Mouse (Mus musculus) limb, embryonic 11.5 days (tissue): ENCODE results near the gene Ptpn6. TPM values are rescaled to one million over a fixed set of nuclear protein-coding genes. Genes with fewer than 3 reads are reported as not detected.

Experiments used
- ATAC-seq: fragments of 200-750 bp; cut with Nextera tagmentation; 2 replicates; pipeline ENCODE4 v1.8.0; 2017; ENCODE audit warnings: low read depth; ENCODE audit not compliant: insufficient number of reproducible peaks, low FRiP score, low TSS enrichment
- DNase-seq: peaks from one replicate; pipeline ENCODE4 v3.0.0-alpha.2; 2015; ENCODE audit warnings: low spot score
- H3K27ac ChIP-seq: fragments of 300-500 bp; sonication (generic); replicated peaks from 2 replicates; pipeline ENCODE4 v1.5.1; 2014; ENCODE audit warnings: low read depth, mild to moderate bottlenecking, low read length
- H3K27me3 ChIP-seq: fragments of 300-500 bp; sonication (generic); 2 replicates; pipeline ENCODE4 v1.6.1; 2014; ENCODE audit warnings: mild to moderate bottlenecking, low read length, mixed read lengths; ENCODE audit not compliant: control insufficient read depth, insufficient read depth
- H3K36me3 ChIP-seq: fragments of 300-500 bp; sonication (generic); 2 replicates; pipeline ENCODE4 v1.6.1; 2014; ENCODE audit warnings: mild to moderate bottlenecking, low read length, moderate library complexity, mixed read lengths; ENCODE audit not compliant: control insufficient read depth, insufficient read depth
- H3K4me1 ChIP-seq: fragments of 300-500 bp; sonication (generic); 2 replicates; pipeline ENCODE4 v1.6.1; 2014; ENCODE audit warnings: low read length, mixed read lengths; ENCODE audit not compliant: control insufficient read depth, insufficient read depth
- H3K4me2 ChIP-seq: fragments of 300-500 bp; sonication (generic); 2 replicates; pipeline ENCODE4 v1.6.1; 2014; ENCODE audit warnings: low read depth, mild to moderate bottlenecking, moderate library complexity; ENCODE audit not compliant: severe bottlenecking
- H3K4me3 ChIP-seq: fragments of 300-500 bp; sonication (generic); 2 replicates; pipeline ENCODE4 v1.5.1; 2014; ENCODE audit warnings: low read depth, low read length
- H3K9ac ChIP-seq: fragments of 300-500 bp; sonication (generic); 2 replicates; pipeline ENCODE4 v1.6.1; 2014; ENCODE audit warnings: mild to moderate bottlenecking, low read length
- H3K9me3 ChIP-seq: fragments of 300-500 bp; sonication (generic); 2 replicates; pipeline ENCODE4 v1.6.1; 2016; ENCODE audit warnings: low read length; ENCODE audit not compliant: control insufficient read depth
- WGBS: fragments of 180-500 bp; shearing (Covaris S2); extraction: QIAGEN DNeasy Blood & Tissue Kit; methylation state at CpG from one replicate; pipeline ENCODE4 v1.1.7; 2014; 5-methylcytosine and 5-hydroxymethylcytosine counted together
- microRNA counts: library from miRNA; unstranded; fragments of <30 nt; microRNA quantifications from one replicate; lab custom pipeline; 2016
- microRNA-seq: library from miRNA; unstranded; fragments of <30 nt; microRNA quantifications from one replicate; pipeline ENCODE4, GENCODE M21; 2016
- polyA plus RNA-seq: library from polyadenylated mRNA; unstranded; fragments of >200 nt; fragmentation: Nextera tagmentation; extraction: Ambion mirVana; gene quantifications from 2 replicates; pipeline ENCODE4 v1.2.1, GENCODE M21; 2014

Ptpn6 gene
- polyA plus RNA-seq, 1 experiment from 2014 or later = 7.8 TPM

DNA sequence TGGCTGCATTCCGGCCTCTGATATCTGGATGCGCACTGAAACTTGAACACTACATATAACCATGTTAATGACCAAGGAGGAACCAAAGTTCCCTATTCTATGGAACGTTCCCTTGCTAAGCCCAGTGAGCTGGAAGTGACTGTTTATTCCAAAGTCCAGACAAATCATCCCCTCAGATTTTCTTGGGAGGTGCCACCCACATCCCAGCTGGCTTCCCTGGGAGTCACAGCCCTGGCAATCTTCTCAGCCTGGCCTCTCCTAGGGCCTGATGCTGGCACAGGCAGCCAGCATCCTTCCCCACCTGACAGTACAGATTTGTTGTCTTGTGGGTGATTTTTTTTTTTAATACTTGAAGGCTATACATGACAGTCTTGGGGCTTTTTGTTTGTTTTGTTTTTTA lies 59.0 kb downstream of the Ptpn6 start:
- WGBS = 95% methylated on average over 3 of the region's 3 CpGs
- Histone ChIP-seq H3K9me3 (no peaks in the 10 kb centered on the region), H3K27ac (no peak overlapping the region), H3K36me3 (no peaks in the 10 kb centered on the region), H3K4me2 (no peak overlapping the region), H3K4me1 (no peaks in the 10 kb centered on the region), H3K27me3 (no peaks in the 10 kb centered on the region), H3K9ac (no peak overlapping the region), H3K4me3 (no peak overlapping the region)
- ATAC-seq (no peak), DNase-seq (no peak)

DNA sequence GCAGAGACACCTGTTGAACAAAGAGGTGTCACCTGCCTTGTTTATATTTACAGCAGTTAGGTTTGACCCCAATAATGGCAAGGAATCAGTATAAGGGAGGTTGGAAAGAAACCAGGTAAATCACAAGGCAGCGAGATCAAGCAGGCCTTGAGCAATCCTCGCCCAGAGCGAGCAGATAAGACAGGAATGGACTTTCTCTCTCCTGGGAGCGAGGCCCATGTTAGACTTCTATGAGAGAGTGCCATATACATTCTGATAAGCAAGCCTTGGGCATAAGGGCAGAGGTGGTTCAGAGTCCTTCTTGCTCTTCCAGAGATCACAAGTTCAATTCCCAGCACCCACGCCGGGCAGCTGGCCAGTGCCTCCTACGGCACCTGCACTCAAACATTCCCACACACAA lies 59.7 kb downstream of the Ptpn6 start:
- no peak overlapping the region for H3K4me2 ChIP-seq
- no peak for ATAC-seq

DNA sequence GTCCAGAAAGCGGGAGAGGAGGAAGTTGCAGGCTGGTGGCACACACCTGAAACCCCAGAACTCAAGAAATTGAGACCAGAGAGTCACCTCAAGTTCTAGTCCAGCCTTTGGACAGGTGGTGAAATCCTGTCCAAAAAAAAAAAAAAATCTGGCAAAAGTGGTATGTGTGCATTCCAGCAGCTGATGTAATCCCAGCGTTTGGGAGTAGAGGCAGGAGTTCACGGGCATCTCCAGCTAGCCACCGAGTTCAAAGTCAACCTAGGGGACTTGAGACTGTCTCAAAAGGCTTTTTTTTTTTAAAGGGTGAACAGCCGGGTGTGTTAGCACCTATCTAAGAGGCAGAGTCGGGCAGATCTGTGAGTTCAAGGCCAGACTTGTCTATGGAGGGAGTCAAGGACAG lies 62.3 kb downstream of the Ptpn6 start:
- H3K9ac ChIP-seq = no peak overlapping the region
- no peak overlapping the region for H3K4me3 ChIP-seq
- no peak overlapping the region for H3K4me2 ChIP-seq
- no peak overlapping the region for H3K27ac ChIP-seq
- no peaks in the 10 kb centered on the region for H3K36me3 ChIP-seq
- no peaks in the 10 kb centered on the region for H3K27me3 ChIP-seq
- DNase-seq (no peak), ATAC-seq (no peak)
- 85% methylated on average over 6 of the region's 6 CpGs for WGBS
- no peaks in the 10 kb centered on the region for H3K9me3 ChIP-seq
- no peaks in the 10 kb centered on the region; the same call in 1 of the 2 replicates for H3K4me1 ChIP-seq

More for the DNA sequence above, 59.7 kb downstream of the Ptpn6 start:
- Histone ChIP-seq H3K36me3 (no peaks in the 10 kb centered on the region), H3K27me3 (no peaks in the 10 kb centered on the region), H3K27ac (no peak overlapping the region), H3K4me1 (no peaks in the 10 kb centered on the region), H3K4me3 (no peak overlapping the region), H3K9me3 (no peaks in the 10 kb centered on the region), H3K9ac (no peak overlapping the region)
- 97% methylated on average over 7 of the region's 7 CpGs for WGBS
- DNase-seq = no peak

DNA sequence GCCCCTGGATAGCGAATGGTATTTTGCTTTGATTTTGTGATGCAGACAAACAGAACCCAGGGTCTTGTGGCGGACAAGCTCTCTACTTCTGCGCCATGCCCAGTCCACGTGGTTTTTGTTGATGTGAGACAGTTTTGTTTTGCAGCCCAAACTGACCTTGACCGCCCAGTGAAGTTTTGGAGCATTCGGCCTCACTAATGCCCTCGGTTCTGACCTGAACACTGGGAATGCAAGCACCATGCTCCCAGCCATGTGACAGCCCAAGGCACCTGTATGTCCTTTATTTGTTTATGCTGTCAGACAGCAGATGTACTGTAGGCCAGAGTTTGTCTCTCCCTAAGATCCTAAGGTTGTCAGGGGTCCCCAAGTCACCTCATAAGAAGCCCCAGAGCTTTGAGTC lies 63.9 kb downstream of the Ptpn6 start:
- Histone ChIP-seq H3K9me3 (no peaks in the 10 kb centered on the region), H3K4me3 (no peak overlapping the region), H3K36me3 (no peaks in the 10 kb centered on the region), H3K27ac (no peak overlapping the region), H3K4me2 (no peak overlapping the region), H3K27me3 (no peaks in the 10 kb centered on the region), H3K9ac (no peak overlapping the region), H3K4me1 (no peaks in the 10 kb centered on the region; the same call in 1 of the 2 replicates)
- no peak for ATAC-seq
- DNase-seq = no peak
- 95% methylated on average over 7 of the region's 7 CpGs for WGBS

DNA sequence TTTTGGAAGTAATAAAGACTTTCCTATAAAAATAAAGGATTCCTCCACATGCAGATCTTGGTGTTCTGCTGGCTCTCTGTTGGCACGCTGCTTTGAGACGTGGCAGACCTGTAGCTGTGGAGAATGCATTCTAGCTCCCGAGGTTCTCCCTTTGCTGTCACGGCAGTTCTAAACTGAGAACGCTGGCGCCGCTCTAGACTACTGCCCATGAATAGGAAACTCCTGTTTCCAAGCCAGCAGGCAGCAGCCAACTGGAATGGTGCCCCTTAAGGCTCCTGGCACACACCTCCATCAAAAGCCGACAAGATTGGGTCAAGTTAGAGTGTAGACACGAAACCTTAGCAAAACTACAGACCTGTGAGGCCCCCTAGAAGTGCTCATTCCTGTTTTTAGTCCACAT lies 64.9 kb downstream of the Ptpn6 start:
- H3K4me1 ChIP-seq = no peaks in the 10 kb centered on the region; the same call in 1 of the 2 replicates
- no peaks in the 10 kb centered on the region for H3K9me3 ChIP-seq
- 94% methylated on average over 9 of the region's 9 CpGs for WGBS
- no peak overlapping the region for H3K4me2 ChIP-seq
- no peak overlapping the region for H3K27ac ChIP-seq
- DNase-seq (no peak), ATAC-seq (no peak)
- H3K27me3 ChIP-seq = no peaks in the 10 kb centered on the region
- no peaks in the 10 kb centered on the region for H3K36me3 ChIP-seq
- no peak overlapping the region for H3K4me3 ChIP-seq
- no peak overlapping the region for H3K9ac ChIP-seq

DNA sequence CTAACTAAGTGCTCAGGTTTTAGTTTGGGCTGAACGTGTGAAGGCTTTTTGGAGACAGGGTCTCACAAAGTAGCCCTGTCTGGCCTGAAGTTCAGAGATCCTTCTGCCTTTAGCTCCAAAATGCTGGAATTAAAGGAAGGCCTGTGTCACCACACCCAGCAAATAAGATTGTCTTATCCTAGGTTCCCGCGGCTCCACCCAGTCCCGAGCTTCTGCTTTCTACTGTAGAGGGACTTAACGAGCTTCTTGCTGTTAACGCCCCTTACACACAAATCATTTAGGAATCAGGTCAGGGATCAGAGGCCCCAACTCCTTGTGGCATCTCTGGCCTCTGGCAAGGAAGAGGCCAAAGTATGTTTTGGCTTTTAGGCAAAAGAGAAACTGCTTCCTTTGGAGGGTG lies 66.4 kb downstream of the Ptpn6 start:
- 58% methylated on average over 6 of the region's 6 CpGs for WGBS

More for the DNA sequence above, 66.4 kb downstream of the Ptpn6 start:
- ATAC-seq (no peak), DNase-seq (no peak)
- Histone ChIP-seq H3K9ac (no peak overlapping the region), H3K36me3 (no peaks in the 10 kb centered on the region), H3K4me2 (no peak overlapping the region), H3K9me3 (no peaks in the 10 kb centered on the region), H3K27me3 (no peaks in the 10 kb centered on the region), H3K27ac (no peak overlapping the region), H3K4me3 (no peak overlapping the region), H3K4me1 (no peaks in the 10 kb centered on the region; the same call in 1 of the 2 replicates)

MicroRNAs encoded within 50 kb of the gene (microRNA counts, 519-probe panel; counts per million panel counts)
- 777 counts per million, percentile 3 among the panel's probes with 10 or more counts for microRNA mmu-miR-141 (lab: Ali Mortazavi, UCI)
- 3,983 counts per million, percentile 57 among the panel's probes with 10 or more counts for microRNA mmu-miR-200c (lab: Ali Mortazavi, UCI)

Small RNAs within 50 kb of the gene (microRNA-seq; reads per million reads assigned to microRNA genes)
- gene Mir141 (218 reads per million, percentile 59 among the genes with 10 or more reads in this experiment), gene Mir200c (1,614 reads per million, percentile 79 among the genes with 10 or more reads in this experiment)

Other genes starting within 250 kb of the Ptpn6 start
- 0.33 and 0.47 TPM in 2 replicates for gene C1rl, start 245.6 kb downstream of the Ptpn6 start, polyA plus RNA-seq
- gene C1ra, start 226.3 kb downstream of the Ptpn6 start, polyA plus RNA-seq = 0.19 and 0.23 TPM in 2 replicates
- gene C1s1, start 196.4 kb downstream of the Ptpn6 start, polyA plus RNA-seq = 0.41 and 0.50 TPM in 2 replicates
- gene C1rb, start 168.4 kb downstream of the Ptpn6 start, polyA plus RNA-seq = not detected in 2 replicates
- gene C1s2, start 102.6 kb downstream of the Ptpn6 start, polyA plus RNA-seq = not detected in 2 replicates
- gene Lpcat3, start 75.7 kb downstream of the Ptpn6 start, polyA plus RNA-seq = 44.1 and 46.1 TPM in 2 replicates
- 244 and 253 TPM in 2 replicates for gene Emg1, start 26.5 kb downstream of the Ptpn6 start, polyA plus RNA-seq
- 424 and 427 TPM in 2 replicates for gene Phb2, start 26.4 kb downstream of the Ptpn6 start, polyA plus RNA-seq
- gene Grcc10, start 2.7 kb upstream of the Ptpn6 start, polyA plus RNA-seq = 491 and 549 TPM in 2 replicates
- gene Gm45234, start 17.3 kb upstream of the Ptpn6 start, polyA plus RNA-seq = 0.13 TPM in 1 of 2 replicates, not detected in the other
- 13.1 and 14.0 TPM in 2 replicates for gene Atn1, start 17.8 kb upstream of the Ptpn6 start, polyA plus RNA-seq
- gene Eno2, start 31.0 kb upstream of the Ptpn6 start, polyA plus RNA-seq = 1.8 and 3.0 TPM in 2 replicates
- gene Lrrc23, start 41.0 kb upstream of the Ptpn6 start, polyA plus RNA-seq = 0.91 and 1.0 TPM in 2 replicates
- 5.3 and 5.5 TPM in 2 replicates for gene Spsb2, start 69.9 kb upstream of the Ptpn6 start, polyA plus RNA-seq
- 724 and 825 TPM in 2 replicates for gene Tpi1, start 75.6 kb upstream of the Ptpn6 start, polyA plus RNA-seq
- gene Usp5, start 90.8 kb upstream of the Ptpn6 start, polyA plus RNA-seq = 152 and 153 TPM in 2 replicates
- 243 and 249 TPM in 2 replicates for gene Cdca3, start 90.8 kb upstream of the Ptpn6 start, polyA plus RNA-seq
- 0.40 and 0.43 TPM in 2 replicates for gene Gnb3, start 101.6 kb upstream of the Ptpn6 start, polyA plus RNA-seq
- gene P3h3, start 119.0 kb upstream of the Ptpn6 start, polyA plus RNA-seq = 23.1 and 25.4 TPM in 2 replicates
- gene Gpr162, start 125.3 kb upstream of the Ptpn6 start, polyA plus RNA-seq = 0.92 and 0.98 TPM in 2 replicates
- 0.06 TPM in 1 of 2 replicates, not detected in the other for gene Cd4, start 149.5 kb upstream of the Ptpn6 start, polyA plus RNA-seq
- gene Lag3, start 173.0 kb upstream of the Ptpn6 start, polyA plus RNA-seq = 0.88 and 1.4 TPM in 2 replicates
- 221 and 223 TPM in 2 replicates for gene Ptms, start 181.4 kb upstream of the Ptpn6 start, polyA plus RNA-seq
- 406 and 414 TPM in 2 replicates for gene Mlf2, start 192.7 kb upstream of the Ptpn6 start, polyA plus RNA-seq
- gene Cops7a, start 226.8 kb upstream of the Ptpn6 start, polyA plus RNA-seq = 126 and 129 TPM in 2 replicates